Mouse (Mus musculus): ENCODE data around the gene Cers1. TPM values are rescaled to one million over a fixed set of nuclear protein-coding genes. Genes with fewer than 3 reads are reported as not detected.

Cers1 gene
- polyA plus RNA-seq, 1 experiment from 2014 or later = 35.8 TPM

GRCm38 (mm10) chr8:70343696-70344095 is 28.1 kb downstream of the Cers1 start:
- Histone ChIP-seq H3K4me1 (replicated peaks; ENCODE audit: control insufficient read depth, insufficient read depth, low read length) (peaks cover 12% of the 10 kb centered on the region), H3K27me3 (replicated peaks; ENCODE audit: control insufficient read depth, insufficient read depth, low read length) (no peaks in the 10 kb centered on the region), H3K36me3 (ENCODE audit: control insufficient read depth, insufficient read depth) (peaks cover 15% of the 10 kb centered on the region), H3K9me3 (ENCODE audit: control insufficient read depth, low read length) (no peaks in the 10 kb centered on the region), H3K4me3 (replicated peaks; ENCODE audit: low read length) (no peak overlapping the region), H3K9ac (replicated peaks; ENCODE audit: low read depth, low read length) (no peak overlapping the region), H3K4me2 (ENCODE audit: low read length) (no peak overlapping the region), H3K27ac (ENCODE audit: low read length) (no peak overlapping the region)
- WGBS = 62% methylated on average over 6 of the region's 6 CpGs
- ATAC-seq = peak; percentile 70; the same call in 1 of the 2 replicates

- H3K9me3 ChIP-seq (ENCODE audit: control insufficient read depth, low read length) = no peaks in the 10 kb centered on the region
- H3K4me2 ChIP-seq (ENCODE audit: low read length) = no peak overlapping the region
- no peak overlapping the region for H3K9ac ChIP-seq (replicated peaks; ENCODE audit: low read depth, low read length)
- peaks cover 12% of the 10 kb centered on the region for H3K4me1 ChIP-seq (replicated peaks; ENCODE audit: control insufficient read depth, insufficient read depth, low read length)
- WGBS = 84% methylated on average over 2 of the region's 2 CpGs
- no peaks in the 10 kb centered on the region for H3K27me3 ChIP-seq (replicated peaks; ENCODE audit: control insufficient read depth, insufficient read depth, low read length)
- H3K4me3 ChIP-seq (replicated peaks; ENCODE audit: low read length) = no peak overlapping the region
- ATAC-seq = no peak
- no peak overlapping the region for H3K27ac ChIP-seq (ENCODE audit: low read length)
- peaks cover 10% of the 10 kb centered on the region for H3K36me3 ChIP-seq (ENCODE audit: control insufficient read depth, insufficient read depth)
Measured at GRCm38 (mm10) chr8:70344279-70344678, 28.7 kb downstream of the Cers1 start.

GRCm38 (mm10) chr8:70347443-70347842 is 31.9 kb downstream of the Cers1 start:
- no peaks in the 10 kb centered on the region for H3K27me3 ChIP-seq (replicated peaks; ENCODE audit: control insufficient read depth, insufficient read depth, low read length)
- H3K9ac ChIP-seq (replicated peaks; ENCODE audit: low read depth, low read length) = no peak overlapping the region
- H3K36me3 ChIP-seq (ENCODE audit: control insufficient read depth, insufficient read depth) = no peaks in the 10 kb centered on the region; the same call in 1 of the 2 replicates
- H3K27ac ChIP-seq (ENCODE audit: low read length) = no peak overlapping the region
- H3K4me3 ChIP-seq (replicated peaks; ENCODE audit: low read length) = no peak overlapping the region
- WGBS = 91% methylated on average over 4 of the region's 4 CpGs
- no peak overlapping the region for H3K4me2 ChIP-seq (ENCODE audit: low read length)
- peaks cover 34% of the 10 kb centered on the region for H3K4me1 ChIP-seq (replicated peaks; ENCODE audit: control insufficient read depth, insufficient read depth, low read length)
- no peaks in the 10 kb centered on the region for H3K9me3 ChIP-seq (ENCODE audit: control insufficient read depth, low read length)
- no peak for ATAC-seq

- Histone ChIP-seq H3K27me3 (replicated peaks; ENCODE audit: control insufficient read depth, insufficient read depth, low read length) (no peaks in the 10 kb centered on the region), H3K4me3 (replicated peaks; ENCODE audit: low read length) (no peak overlapping the region), H3K4me2 (ENCODE audit: low read length) (no peak overlapping the region), H3K36me3 (ENCODE audit: control insufficient read depth, insufficient read depth) (no peaks in the 10 kb centered on the region; the same call in 1 of the 2 replicates), H3K9ac (replicated peaks; ENCODE audit: low read depth, low read length) (no peak overlapping the region), H3K4me1 (replicated peaks; ENCODE audit: control insufficient read depth, insufficient read depth, low read length) (peaks cover 29% of the 10 kb centered on the region), H3K9me3 (ENCODE audit: control insufficient read depth, low read length) (no peaks in the 10 kb centered on the region), H3K27ac (ENCODE audit: low read length) (no peak overlapping the region)
- ATAC-seq = no peak
- WGBS = 89% methylated on average over 1 of the region's 1 CpGs
Measured at GRCm38 (mm10) chr8:70347860-70348420, 32.4 kb downstream of the Cers1 start.

- H3K27me3 ChIP-seq (replicated peaks; ENCODE audit: control insufficient read depth, insufficient read depth, low read length) = no peaks in the 10 kb centered on the region
- peaks cover 33% of the 10 kb centered on the region for H3K4me1 ChIP-seq (replicated peaks; ENCODE audit: control insufficient read depth, insufficient read depth, low read length)
Measured at GRCm38 (mm10) chr8:70351035-70351999, 35.7 kb downstream of the Cers1 start.

GRCm38 (mm10) chr8:70352000-70352384 is 36.4 kb downstream of the Cers1 start:
- Histone ChIP-seq H3K4me1 (replicated peaks; ENCODE audit: control insufficient read depth, insufficient read depth, low read length) (peaks cover 33% of the 10 kb centered on the region), H3K9me3 (ENCODE audit: control insufficient read depth, low read length) (no peaks in the 10 kb centered on the region), H3K27ac (ENCODE audit: low read length) (no peak overlapping the region), H3K36me3 (ENCODE audit: control insufficient read depth, insufficient read depth) (no peaks in the 10 kb centered on the region), H3K4me3 (replicated peaks; ENCODE audit: low read length) (peak overlapping the region; percentile 99), H3K27me3 (replicated peaks; ENCODE audit: control insufficient read depth, insufficient read depth, low read length) (no peaks in the 10 kb centered on the region), H3K9ac (replicated peaks; ENCODE audit: low read depth, low read length) (peak overlapping the region; percentile 80), H3K4me2 (ENCODE audit: low read length) (peak overlapping the region; percentile 94)
- no peak for ATAC-seq
- 28% methylated on average over 3 of the region's 3 CpGs for WGBS

More at GRCm38 (mm10) chr8:70351035-70351999, 35.7 kb downstream of the Cers1 start:
- Histone ChIP-seq H3K9ac (replicated peaks; ENCODE audit: low read depth, low read length) (peak overlapping the region; percentile 80), H3K4me3 (replicated peaks; ENCODE audit: low read length) (peak overlapping the region; percentile 99), H3K36me3 (ENCODE audit: control insufficient read depth, insufficient read depth) (no peaks in the 10 kb centered on the region), H3K4me2 (ENCODE audit: low read length) (peak overlapping the region; percentile 94), H3K27ac (ENCODE audit: low read length) (no peak overlapping the region), H3K9me3 (ENCODE audit: control insufficient read depth, low read length) (no peaks in the 10 kb centered on the region)
- 46% methylated on average over 15 of the region's 15 CpGs for WGBS
- ATAC-seq = no peak

GRCm38 (mm10) chr8:70352657-70353151 is 37.1 kb downstream of the Cers1 start:
- Histone ChIP-seq H3K27me3 (replicated peaks; ENCODE audit: control insufficient read depth, insufficient read depth, low read length) (no peaks in the 10 kb centered on the region), H3K4me3 (replicated peaks; ENCODE audit: low read length) (peak overlapping the region; percentile 99), H3K4me1 (replicated peaks; ENCODE audit: control insufficient read depth, insufficient read depth, low read length) (peaks cover 33% of the 10 kb centered on the region), H3K27ac (ENCODE audit: low read length) (peak overlapping the region; percentile 81), H3K9ac (replicated peaks; ENCODE audit: low read depth, low read length) (peak overlapping the region; percentile 80), H3K4me2 (ENCODE audit: low read length) (peak overlapping the region; percentile 94), H3K9me3 (ENCODE audit: control insufficient read depth, low read length) (no peaks in the 10 kb centered on the region), H3K36me3 (ENCODE audit: control insufficient read depth, insufficient read depth) (no peaks in the 10 kb centered on the region)
- ATAC-seq = peak; percentile 49
- 0% methylated on average over 64 of the region's 64 CpGs for WGBS

GRCm38 (mm10) chr8:70353194-70353817 is 37.7 kb downstream of the Cers1 start, which contains the start of gene Upf1:
Upf1 (minus strand) TSS chr8:70353278.
- no peaks in the 10 kb centered on the region for H3K27me3 ChIP-seq (replicated peaks; ENCODE audit: control insufficient read depth, insufficient read depth, low read length)
- H3K4me3 ChIP-seq (replicated peaks; ENCODE audit: low read length) = peak within 1 kb of the TSS; percentile 99
- H3K9ac ChIP-seq (replicated peaks; ENCODE audit: low read depth, low read length) = peak within 1 kb of the TSS; percentile 80
- H3K4me1 ChIP-seq (replicated peaks; ENCODE audit: control insufficient read depth, insufficient read depth, low read length) = peaks cover 32% of the 10 kb centered on the region
- WGBS = under 1% methylated on average over 62 of the region's 69 CpGs
- H3K36me3 ChIP-seq (ENCODE audit: control insufficient read depth, insufficient read depth) = no peaks in the 10 kb centered on the region
- peak; percentile 86 for ATAC-seq
- H3K4me2 ChIP-seq (ENCODE audit: low read length) = peak within 1 kb of the TSS; percentile 94
- H3K9me3 ChIP-seq (ENCODE audit: control insufficient read depth, low read length) = no peaks in the 10 kb centered on the region
- H3K27ac ChIP-seq (ENCODE audit: low read length) = peak within 1 kb of the TSS; percentile 83

- peak overlapping the region; percentile 83; the same call in 1 of the 2 replicates for H3K27ac ChIP-seq (ENCODE audit: low read length)
- ATAC-seq = no peak; the same call in 1 of the 2 replicates
- no peaks in the 10 kb centered on the region for H3K27me3 ChIP-seq (replicated peaks; ENCODE audit: control insufficient read depth, insufficient read depth, low read length)
- H3K4me2 ChIP-seq (ENCODE audit: low read length) = peak overlapping the region; percentile 65
- H3K4me1 ChIP-seq (replicated peaks; ENCODE audit: control insufficient read depth, insufficient read depth, low read length) = peaks cover 30% of the 10 kb centered on the region
- peak overlapping the region; percentile 99; the same call in 1 of the 2 replicates for H3K4me3 ChIP-seq (replicated peaks; ENCODE audit: low read length)
- H3K36me3 ChIP-seq (ENCODE audit: control insufficient read depth, insufficient read depth) = no peaks in the 10 kb centered on the region
- 68% methylated on average over 4 of the region's 4 CpGs for WGBS
- H3K9ac ChIP-seq (replicated peaks; ENCODE audit: low read depth, low read length) = peak overlapping the region; percentile 56
- no peaks in the 10 kb centered on the region for H3K9me3 ChIP-seq (ENCODE audit: control insufficient read depth, low read length)
Measured at GRCm38 (mm10) chr8:70354004-70354403, 38.4 kb downstream of the Cers1 start.
